Mouse (Mus musculus) midbrain, embryonic 11.5 days (tissue): ENCODE measurements around the gene B3galt4. TPM values are rescaled to one million over a fixed set of nuclear protein-coding genes. Genes with fewer than 3 reads are reported as not detected.
"Not testable (repeated sequence)": the region's sequence is repeated elsewhere in the genome, so short reads cannot be mapped to it uniquely, and the experiment has no call there.

Experiments used
- ATAC-seq: fragments of 200-750 bp; cut with Nextera tagmentation; 2 replicates; pipeline ENCODE4 v1.8.0; 2017; ENCODE audit warnings: moderate TSS enrichment, moderate library complexity; ENCODE audit not compliant: low FRiP score
- DNase-seq: peaks from one replicate; pipeline ENCODE4 v3.0.0; 2015; ENCODE audit warnings: low spot score; ENCODE audit errors: missing footprints
- H3K27ac ChIP-seq: fragments of 300-500 bp; sonication (generic); 2 replicates; pipeline ENCODE4 v1.5.1; 2014; ENCODE audit warnings: low read depth, low read length
- H3K27me3 ChIP-seq: fragments of 300-500 bp; sonication (generic); 2 replicates; pipeline ENCODE4 v1.6.1; 2014; ENCODE audit warnings: mild to moderate bottlenecking, low read length, moderate library complexity, mixed read lengths; ENCODE audit not compliant: control insufficient read depth, insufficient read depth
- H3K36me3 ChIP-seq: fragments of 300-500 bp; sonication (generic); 2 replicates; pipeline ENCODE4 v1.6.1; 2014; ENCODE audit warnings: mild to moderate bottlenecking, low read length, moderate library complexity, mixed read lengths; ENCODE audit not compliant: control insufficient read depth, insufficient read depth
- H3K4me1 ChIP-seq: fragments of 300-500 bp; sonication (generic); 2 replicates; pipeline ENCODE4 v1.6.1; 2014; ENCODE audit warnings: low read length; ENCODE audit not compliant: control insufficient read depth, insufficient read depth
- H3K4me2 ChIP-seq: fragments of 300-500 bp; sonication (generic); 2 replicates; pipeline ENCODE4 v1.6.1; 2014; ENCODE audit warnings: mild to moderate bottlenecking, moderate library complexity
- H3K4me3 ChIP-seq: fragments of 300-500 bp; sonication (generic); 2 replicates; pipeline ENCODE4 v1.5.1; 2014; ENCODE audit warnings: low read depth, low read length
- H3K9ac ChIP-seq: fragments of 300-500 bp; sonication (generic); 2 replicates; pipeline ENCODE4 v1.6.1; 2014; ENCODE audit warnings: low read length
- H3K9me3 ChIP-seq: fragments of 300-500 bp; sonication (generic); 2 replicates; pipeline ENCODE4 v1.6.1; 2016; ENCODE audit warnings: low read length; ENCODE audit not compliant: control insufficient read depth
- whole genome bisulfite sequencing: fragments of 180-500 bp; shearing (Covaris S2); extraction: QIAGEN DNeasy Blood & Tissue Kit; methylation state at CpG from one replicate; pipeline ENCODE4 v1.1.7; 2014; 5-methylcytosine and 5-hydroxymethylcytosine counted together
- polyA plus RNA-seq: library from polyadenylated mRNA; unstranded; fragments of >200 nt; fragmentation: Nextera tagmentation; extraction: Ambion mirVana; gene quantifications from 2 replicates; pipeline ENCODE4 v1.2.1, GENCODE M21; 2014

The B3galt4 gene
- polyA plus RNA-seq, 1 experiment from 2014 or later: 4.2 TPM

GRCm38 (mm10) chr17:33991788-33992664, 40.7 kb upstream of the B3galt4 start:
- ATAC-seq: peak; percentile 46; the same call in 1 of the 2 replicates
- DNase-seq: peak; percentile 92
- whole genome bisulfite sequencing: 30% methylated on average over 10 of the region's 10 CpGs

DNA sequence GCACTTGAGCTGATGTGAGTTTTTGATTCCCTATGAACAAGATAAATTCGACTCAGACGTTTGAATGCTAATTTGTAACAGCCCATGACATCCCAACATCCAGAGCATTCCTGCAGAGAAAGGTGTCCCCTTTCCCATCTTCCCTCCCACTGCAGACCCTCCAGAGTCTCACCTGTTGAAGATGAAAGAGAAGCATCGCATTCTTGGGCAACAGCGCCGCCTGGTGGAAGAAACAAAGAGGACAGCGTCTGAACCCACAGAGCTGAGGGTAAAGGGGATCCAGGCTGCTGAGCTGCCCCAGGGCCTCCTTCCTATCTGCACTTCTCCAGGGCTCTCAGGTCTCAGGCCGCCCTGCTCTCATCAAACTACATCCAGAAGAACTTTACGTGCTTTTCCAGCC, 30.8 kb upstream of the B3galt4 start:
- 9% methylated on average over 8 of the region's 8 CpGs for WGBS
- H3K27me3 ChIP-seq: peaks cover 28% of the 10 kb centered on the region
- peak; percentile 97 for DNase-seq
- not testable (repeated sequence) for H3K9me3 ChIP-seq, ATAC-seq, H3K27ac ChIP-seq, H3K9ac ChIP-seq, H3K4me1 ChIP-seq, H3K36me3 ChIP-seq
- peak overlapping the region; percentile 56; the same call in 1 of the 2 replicates for H3K4me2 ChIP-seq
- peak overlapping the region; percentile 44; the same call in 1 of the 2 replicates for H3K4me3 ChIP-seq

More at GRCm38 (mm10) chr17:33991788-33992664, 40.7 kb upstream of the B3galt4 start:
- no peak overlapping the region for H3K4me2 ChIP-seq
- no peaks in the 10 kb centered on the region for H3K36me3 ChIP-seq
- H3K4me1 ChIP-seq: no peaks in the 10 kb centered on the region
- H3K27ac ChIP-seq: no peak overlapping the region
- H3K9ac ChIP-seq: no peak overlapping the region
- no peaks in the 10 kb centered on the region for H3K27me3 ChIP-seq
- H3K9me3 ChIP-seq: no peaks in the 10 kb centered on the region
- no peak overlapping the region for H3K4me3 ChIP-seq

DNA sequence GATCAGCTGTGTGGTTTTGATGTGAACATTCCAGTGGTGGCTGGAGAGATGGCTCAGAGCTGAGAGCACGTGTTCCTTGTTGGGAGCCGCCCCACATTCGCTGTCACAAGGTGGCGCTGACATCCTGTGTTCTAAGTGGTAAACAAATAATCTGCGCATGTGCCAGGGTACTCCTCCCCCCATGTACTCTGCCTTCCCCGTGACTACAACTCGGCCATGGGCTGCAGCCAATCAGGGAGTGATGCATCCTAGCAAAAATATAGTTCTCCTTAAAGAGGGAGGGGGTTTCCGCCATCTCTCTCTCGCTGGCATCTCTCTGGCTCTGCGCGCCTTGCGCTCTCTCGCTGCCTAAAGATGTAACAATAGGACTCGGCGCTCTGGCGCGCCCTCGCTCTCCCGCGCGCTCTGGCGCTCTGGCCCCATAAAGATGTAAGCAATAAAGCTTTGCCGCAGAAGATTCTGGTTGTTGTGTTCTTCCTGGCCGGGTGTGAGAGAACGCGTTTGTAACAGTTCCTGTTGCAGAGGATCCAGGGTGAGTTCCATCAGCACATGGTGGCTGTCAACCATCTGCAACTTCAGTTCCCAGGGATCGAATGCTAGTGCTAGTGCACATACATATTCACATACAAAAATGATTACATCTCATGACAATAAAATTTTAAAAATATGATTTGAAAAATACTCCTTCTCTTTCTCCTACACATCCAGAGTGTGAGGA, 30.1 kb upstream of the B3galt4 start:
- under 1% methylated on average over 27 of the region's 27 CpGs for WGBS

DNA sequence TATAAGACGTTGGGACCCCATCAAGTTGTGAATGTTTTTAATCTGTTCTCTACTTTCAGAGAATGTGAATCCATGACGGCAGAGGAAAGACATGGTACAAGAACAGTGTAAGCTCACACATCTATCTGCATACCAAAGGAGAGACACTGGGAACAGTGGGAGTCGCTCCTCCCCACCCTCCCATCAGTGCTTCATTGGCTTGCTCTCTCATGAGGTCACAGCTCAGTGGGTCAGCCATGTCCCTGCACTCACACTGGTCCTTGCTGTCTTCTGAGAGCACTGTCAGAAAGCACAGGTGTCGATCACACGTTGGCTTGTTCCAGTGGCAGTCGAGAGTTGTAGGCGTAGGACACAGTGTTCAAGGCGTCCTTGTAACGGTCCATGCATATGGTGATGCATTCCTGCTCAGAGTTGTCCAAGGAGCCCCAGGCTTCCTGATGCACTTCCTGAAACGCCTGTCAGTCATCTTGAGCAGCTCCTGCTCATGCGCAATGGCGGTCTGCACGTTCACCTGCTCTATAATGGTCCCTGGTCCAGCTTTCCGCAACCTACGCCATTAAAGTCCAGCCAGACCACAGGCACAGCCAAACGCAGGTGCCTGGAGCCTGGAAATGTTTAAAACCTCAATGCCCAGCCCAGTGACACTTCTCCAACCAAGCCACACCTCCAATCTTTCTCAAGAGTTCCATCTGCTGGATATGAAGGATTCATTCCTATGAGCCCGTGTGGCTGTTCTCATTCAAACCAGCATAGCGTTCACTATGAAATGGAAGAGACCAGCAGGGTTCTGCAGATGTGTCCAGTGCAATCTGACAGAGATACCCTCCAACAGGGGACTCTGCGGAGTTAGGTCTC, 29.1 kb upstream of the B3galt4 start:
- Histone ChIP-seq H3K27me3 (peaks cover 29% of the 10 kb centered on the region), H3K36me3 (no peaks in the 10 kb centered on the region), H3K4me2 (0 out of 2 replicates have a peak overlapping the region, but pooled peaks have one; percentile 6), H3K27ac (no peak overlapping the region), H3K4me1 (peaks cover 7% of the 10 kb centered on the region), H3K9ac (no peak overlapping the region), H3K4me3 (no peak overlapping the region; the same call in 1 of the 2 replicates), H3K9me3 (no peaks in the 10 kb centered on the region)
- DNase-seq (no peak), ATAC-seq (no peak; the same call in 1 of the 2 replicates)
- 79% methylated on average over 19 of the region's 19 CpGs for WGBS

More for the DNA sequence above, 30.1 kb upstream of the B3galt4 start:
- H3K9ac ChIP-seq: peak overlapping the region; percentile 61
- DNase-seq: peak; percentile 99
- H3K36me3 ChIP-seq, H3K9me3 ChIP-seq, H3K4me1 ChIP-seq: not testable (repeated sequence)
- H3K4me3 ChIP-seq: peak overlapping the region; percentile 44
- ATAC-seq: peak; percentile 94
- H3K27me3 ChIP-seq: peaks cover 29% of the 10 kb centered on the region
- H3K27ac ChIP-seq: peak overlapping the region; percentile 72
- peak overlapping the region; percentile 56 for H3K4me2 ChIP-seq

GRCm38 (mm10) chr17:33979512-33980050, 28.3 kb upstream of the B3galt4 start:
- Histone ChIP-seq H3K9me3 (no peaks in the 10 kb centered on the region), H3K4me2 (no peak overlapping the region), H3K27me3 (peaks cover 29% of the 10 kb centered on the region), H3K27ac (no peak overlapping the region), H3K36me3 (no peaks in the 10 kb centered on the region), H3K4me3 (no peak overlapping the region), H3K4me1 (peaks cover 7% of the 10 kb centered on the region), H3K9ac (no peak overlapping the region)
- ATAC-seq: no peak
- WGBS: 79% methylated on average over 6 of the region's 6 CpGs
- no peak for DNase-seq

GRCm38 (mm10) chr17:33978631-33979031, 27.3 kb upstream of the B3galt4 start:
- Histone ChIP-seq H3K27me3 (peaks cover 29% of the 10 kb centered on the region), H3K27ac (no peak overlapping the region), H3K36me3 (no peaks in the 10 kb centered on the region), H3K9me3 (no peaks in the 10 kb centered on the region), H3K4me3 (peak overlapping the region; percentile 30), H3K9ac (peak overlapping the region; percentile 24; the same call in 1 of the 2 replicates), H3K4me2 (peak overlapping the region; percentile 44), H3K4me1 (peaks cover 7% of the 10 kb centered on the region)
- ATAC-seq: no peak
- peak; percentile 89 for DNase-seq
- under 1% methylated on average over 17 of the region's 17 CpGs for WGBS

DNA sequence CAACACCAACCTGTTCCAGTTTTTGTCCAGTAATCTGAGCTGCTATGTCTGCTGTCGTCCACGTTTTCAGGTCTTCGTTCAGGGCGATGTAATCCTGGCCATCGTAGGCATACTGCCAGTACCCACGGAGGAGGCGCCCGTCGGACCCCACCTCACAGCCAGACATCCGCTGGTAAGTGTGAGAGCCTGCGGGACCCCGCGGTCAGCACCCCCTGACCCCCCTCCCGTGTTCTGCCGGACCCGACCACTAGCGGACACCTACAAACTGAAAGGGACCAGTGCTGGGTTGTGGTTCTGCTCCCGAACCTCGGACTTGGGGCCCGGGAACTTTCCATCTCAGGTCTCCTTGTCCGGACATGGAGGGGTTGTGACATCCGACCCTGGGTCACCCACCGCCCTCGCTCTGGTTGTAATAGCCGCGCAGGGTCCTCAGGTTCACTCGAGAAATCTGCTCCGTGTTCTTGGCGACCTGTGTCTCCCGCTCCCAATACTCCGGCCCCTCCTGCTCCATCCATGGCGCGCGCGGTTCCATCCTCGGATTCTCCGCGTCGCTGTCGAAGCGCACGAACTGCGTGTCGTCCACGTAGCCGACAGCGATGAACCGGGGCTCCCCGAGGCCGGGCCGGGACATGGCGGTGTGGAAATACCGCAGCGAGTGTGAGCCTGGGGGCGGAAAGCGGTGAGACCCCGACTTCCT, 26.7 kb upstream of the B3galt4 start:
- Histone ChIP-seq H3K36me3 (no peaks in the 10 kb centered on the region), H3K4me2 (peak overlapping the region; percentile 44), H3K4me1 (peaks cover 7% of the 10 kb centered on the region), H3K4me3 (peak overlapping the region; percentile 30), H3K27me3 (peaks cover 29% of the 10 kb centered on the region), H3K9me3 (no peaks in the 10 kb centered on the region), H3K9ac (peak overlapping the region; percentile 24; the same call in 1 of the 2 replicates), H3K27ac (no peak overlapping the region)
- DNase-seq: peak; percentile 86
- WGBS: 2% methylated on average over 57 of the region's 57 CpGs
- no peak for ATAC-seq

DNA sequence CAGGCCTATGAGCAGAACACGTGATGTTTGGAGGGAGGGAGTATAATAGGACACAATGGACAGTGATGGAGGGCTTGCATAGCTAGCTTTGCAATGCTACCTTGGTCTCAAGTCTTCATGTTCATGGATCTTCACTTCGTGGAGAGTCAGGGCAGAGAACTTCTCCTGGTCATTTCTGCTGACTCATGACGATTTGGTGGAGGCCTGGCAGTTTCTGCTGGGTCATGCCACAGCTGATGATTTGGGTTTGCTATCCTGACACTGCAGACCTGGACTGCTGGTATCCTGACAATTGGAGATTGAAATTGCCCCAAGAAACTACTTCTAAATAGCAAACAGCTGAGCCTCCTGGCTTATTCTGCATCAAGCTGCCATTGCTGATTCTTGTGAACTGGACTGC, 22.3 kb upstream of the B3galt4 start:
- Histone ChIP-seq H3K9ac (no peak overlapping the region), H3K27ac (no peak overlapping the region), H3K4me1 (peaks cover 3% of the 10 kb centered on the region; the same call in 1 of the 2 replicates), H3K4me2 (no peak overlapping the region), H3K36me3 (no peaks in the 10 kb centered on the region), H3K4me3 (no peak overlapping the region), H3K27me3 (peaks cover 16% of the 10 kb centered on the region), H3K9me3 (no peaks in the 10 kb centered on the region)
- DNase-seq: no peak
- 76% methylated on average over 3 of the region's 3 CpGs for WGBS
- no peak for ATAC-seq
